Comparison of ENCODE assay signal across 9 mouse cellular contexts in the genomic region with DNA sequence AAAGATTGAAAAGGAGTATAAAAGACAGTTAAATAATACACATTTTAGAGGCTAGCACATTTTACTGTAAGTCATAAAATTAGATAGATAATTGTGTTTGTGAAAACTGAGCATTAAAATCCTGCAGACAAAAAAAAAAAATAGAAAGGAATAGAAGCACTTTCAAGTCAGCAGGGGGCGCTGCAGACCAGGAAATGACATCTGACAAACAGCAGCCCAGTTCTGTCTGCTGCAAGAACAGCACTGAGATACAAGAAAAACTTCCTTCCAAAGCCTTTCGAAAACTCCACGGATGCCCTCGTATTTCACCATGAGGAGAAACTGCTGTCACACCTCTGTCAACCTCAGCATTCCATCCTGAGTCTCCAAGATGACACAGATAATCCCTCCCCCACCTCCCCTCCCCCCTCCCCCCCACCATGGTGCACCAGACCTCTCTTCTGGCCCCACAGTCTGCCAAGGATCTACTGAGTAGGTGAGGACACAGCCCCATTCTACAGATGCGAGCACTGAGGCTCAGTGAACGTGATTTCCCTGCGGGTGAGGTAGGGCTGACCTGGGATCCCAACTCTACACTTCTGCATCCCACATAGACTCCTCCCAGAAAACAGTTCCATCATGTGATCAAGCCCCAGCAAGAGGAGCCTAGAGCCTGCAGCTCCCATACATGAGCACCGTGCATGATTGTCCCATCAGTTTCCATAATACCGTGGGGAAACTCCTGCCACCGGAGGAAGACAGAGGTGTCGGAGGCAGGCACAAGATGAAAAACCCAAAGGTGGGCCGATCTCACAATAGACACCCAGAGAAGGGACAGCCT. TPM values are rescaled to one million over a fixed set of nuclear protein-coding genes. Genes with fewer than 3 reads are reported as not detected.
DNase-seq lines count a peak whose midpoint lies in the region; ATAC-seq and TF ChIP-seq lines count a peak whose summit lies in the region.
"Had no signal": no experiment of that assay in that cellular context is flagged by ENCODE, and none has a peak within 500 bp of the region (broad histone marks: within the 10 kb centered on the region; RNA-seq: fewer than 3 reads in every experiment).

No protein-coding gene starts in this region.

- 62% methylated on average over 12 of the region's 12 CpGs for WGBS in kidney, postnatal 0 days
- WGBS in liver, embryonic 11.5 days = 60% methylated on average over 12 of the region's 12 CpGs

- H3K9ac ChIP-seq in kidney, postnatal 0 days (ENCODE audit: low read depth, low read length) = no peak overlapping the region
- H3K9ac ChIP-seq in liver, embryonic 11.5 days (ENCODE audit: low read depth, low read length) = no peak overlapping the region
- H3K9ac ChIP-seq: embryonic facial prominence, embryonic 13.5 days had no signal

- no peaks in the 10 kb centered on the region for H3K4me1 ChIP-seq in kidney, postnatal 0 days (replicated peaks; ENCODE audit: insufficient read depth, low read length)
- H3K4me1 ChIP-seq in liver, embryonic 11.5 days (replicated peaks; ENCODE audit: control insufficient read depth, insufficient read depth, low read length) = no peaks in the 10 kb centered on the region
- H3K4me1 ChIP-seq: embryonic facial prominence, embryonic 13.5 days had no signal

- no peak overlapping the region for H3K27ac ChIP-seq in kidney, postnatal 0 days
- no peak overlapping the region for H3K27ac ChIP-seq in liver, embryonic 11.5 days (ENCODE audit: low read depth, low read length)
- H3K27ac ChIP-seq: embryonic facial prominence, embryonic 13.5 days had no signal

- peak; percentile 26 for DNase-seq in 3134 (ENCODE audit: extremely low read depth, insufficient read length, low spot score)
- peak; percentile 75 to 91 for DNase-seq in adrenal gland, adult (ENCODE audit: inconsistent age in 2 of 2, low spot score in 1 of 2)
- peak; percentile 90 for DNase-seq in embryo, embryonic 10.5 days (ENCODE audit: low spot score)
- DNase-seq in gastrocnemius, postnatal 4 days (ENCODE audit: low spot score in 2 of 2) = peak; percentile 72 to 85
- peak; percentile 89 for DNase-seq in kidney, postnatal 0 days (ENCODE audit: low spot score)
- peak; percentile 77 for DNase-seq in liver, embryonic 11.5 days (ENCODE audit: low spot score)
- peak; percentile 62 for DNase-seq in testis, postnatal 14 days (ENCODE audit: low spot score)

- no peaks in the 10 kb centered on the region for H3K9me3 ChIP-seq in kidney, postnatal 0 days (replicated peaks; ENCODE audit: low read length)
- no peaks in the 10 kb centered on the region for H3K9me3 ChIP-seq in liver, embryonic 11.5 days (ENCODE audit: control insufficient read depth, low read length)
- H3K9me3 ChIP-seq: embryonic facial prominence, embryonic 13.5 days had no signal

- H3K36me3 ChIP-seq in kidney, postnatal 0 days (ENCODE audit: insufficient read depth, low read length) = no peaks in the 10 kb centered on the region
- no peaks in the 10 kb centered on the region for H3K36me3 ChIP-seq in liver, embryonic 11.5 days (ENCODE audit: control insufficient read depth, insufficient read depth, low read length)

- no peaks in the 10 kb centered on the region for H3K27me3 ChIP-seq in kidney, postnatal 0 days (ENCODE audit: insufficient read depth, low read length)
- H3K27me3 ChIP-seq in liver, embryonic 11.5 days (replicated peaks; ENCODE audit: control insufficient read depth, insufficient read depth, low read length) = no peaks in the 10 kb centered on the region
- H3K27me3 ChIP-seq: embryonic facial prominence, embryonic 13.5 days had no signal

- H3K4me2 ChIP-seq in kidney, postnatal 0 days (ENCODE audit: low read length) = no peak overlapping the region
- no peak overlapping the region for H3K4me2 ChIP-seq in liver, embryonic 11.5 days
- H3K4me2 ChIP-seq: embryonic facial prominence, embryonic 13.5 days had no signal

- ATAC-seq in kidney, postnatal 0 days (replicated peaks; ENCODE audit: low FRiP score, low read depth) = peak; percentile 59; the same call in 1 of the 2 replicates
- ATAC-seq in liver, embryonic 11.5 days (replicated peaks; ENCODE audit: low FRiP score) = no peak; the same call in 1 of the 2 replicates
- peak; percentile 58; the same call in 1 of the 2 replicates for ATAC-seq in neutrophil, adult 5-6 weeks (ENCODE audit: extremely low read depth, insufficient number of reproducible peaks, low FRiP score, poor library complexity, severe bottlenecking)

- peak; percentile 83 for TF ChIP-seq CTCF in kidney, postnatal 0 days (IDR thresholded peaks at IDR 0.05; ENCODE audit: low read depth)

- H3K4me3 ChIP-seq in kidney, postnatal 0 days (replicated peaks; ENCODE audit: low read depth, low read length) = no peak overlapping the region
- no peak overlapping the region for H3K4me3 ChIP-seq in liver, embryonic 11.5 days (ENCODE audit: low read depth, low read length)
- H3K4me3 ChIP-seq: embryonic facial prominence, embryonic 13.5 days had no signal

RNA-seq across cellular contexts. Expression of a gene that starts 28.8 kb away (rescaled TPM):
- total RNA-seq in gastrocnemius, postnatal 4 days (2021) = 1 to 10 TPM; 2.2 to 2.3 TPM
- polyA plus RNA-seq in kidney, postnatal 0 days (2015; fragmentation: Nextera tagmentation; extraction: Ambion mirVana) = 135 and 136 TPM in 2 replicates
- 75.1 and 77.3 TPM in 2 replicates for polyA plus RNA-seq in liver, embryonic 11.5 days (2014; fragmentation: Nextera tagmentation; extraction: Ambion mirVana)
- total RNA-seq in neutrophil, adult 5-6 weeks (2017) = 2.9 and 4.0 TPM in 2 replicates

RNA-seq across cellular contexts. Expression of a gene that starts 49.1 kb away (rescaled TPM):
- 100 to 1,000 TPM; 193 to 204 TPM for total RNA-seq in gastrocnemius, postnatal 4 days (2021)
- 11.6 and 13.0 TPM in 2 replicates for polyA plus RNA-seq in kidney, postnatal 0 days (2015; fragmentation: Nextera tagmentation; extraction: Ambion mirVana)
- 11.2 and 13.1 TPM in 2 replicates for polyA plus RNA-seq in liver, embryonic 11.5 days (2014; fragmentation: Nextera tagmentation; extraction: Ambion mirVana)
- total RNA-seq in neutrophil, adult 5-6 weeks (2017) = 45.3 and 51.1 TPM in 2 replicates

Comparison
In these comparisons a context has a peak if more than half of its experiments do, and no peak if none do; other contexts are left out.
1. DNase-seq: peak in every context shown above with its lines; median percentile 90 in embryo, embryonic 10.5 days; 89 in kidney, postnatal 0 days; 83 in adrenal gland, adult; 78 in gastrocnemius, postnatal 4 days; 77 in liver, embryonic 11.5 days; 62 in testis, postnatal 14 days; 26 in 3134.